Mouse (Mus musculus) MEL (cell line): Measurements from ENCODE around the gene Pi4ka. TPM values are rescaled to one million over a fixed set of nuclear protein-coding genes. Genes with fewer than 3 reads are reported as not detected.

Experiments
- DNase-seq: peaks from one replicate; pipeline ENCODE4 v3.0.0; 2011; ENCODE audit warnings: low read depth, low spot score
- H3K27ac ChIP-seq: 2 replicates; pipeline ENCODE4 v1.5.1; 2012; ENCODE audit warnings: low read depth, mild to moderate bottlenecking, control low read depth, low read length, moderate library complexity; ENCODE audit not compliant: control insufficient read depth
- H3K27me3 ChIP-seq, 2 experiments: fragments of 150-350 bp in 1 of 2; sonication (generic) in 1 of 2; 2 replicates each; pipeline ENCODE4 v1.6.1; 2012; ENCODE audit warnings: low read length in 2 of 2, mild to moderate bottlenecking in 2 of 2, improper control_type of control experiment in 1 of 2, moderate library complexity in 1 of 2; ENCODE audit not compliant: insufficient read depth in 2 of 2, control insufficient read depth in 1 of 2
- H3K36me3 ChIP-seq, 2 experiments: 2 replicates each; pipeline ENCODE4 v1.6.1; 2012 to 2014; ENCODE audit warnings: low read length in 2 of 2, improper control_type of control experiment in 1 of 2, inconsistent platforms in 1 of 2, mild to moderate bottlenecking in 1 of 2; ENCODE audit not compliant: insufficient read depth in 2 of 2, control insufficient read depth in 1 of 2
- H3K4me1 ChIP-seq, 2 experiments: fragments of 150-350 bp in 1 of 2; sonication (generic) in 1 of 2; 2 replicates each; pipeline ENCODE4 v1.6.1; 2012; ENCODE audit warnings: low read length in 2 of 2, improper control_type of control experiment in 1 of 2, mild to moderate bottlenecking in 1 of 2; ENCODE audit not compliant: insufficient read depth in 2 of 2, control insufficient read depth in 1 of 2
- H3K4me3 ChIP-seq, 2 experiments: fragments of 150-350 bp in 1 of 2; sonication (generic) in 1 of 2; 2 replicates each; pipeline ENCODE4 v1.5.1; 2012; ENCODE audit warnings: low read depth in 2 of 2, low read length in 2 of 2, mild to moderate bottlenecking in 2 of 2, moderate library complexity in 2 of 2, control low read depth in 1 of 2, improper control_type of control experiment in 1 of 2; ENCODE audit not compliant: control insufficient read depth in 1 of 2, insufficient read depth in 1 of 2
- H3K79me2 ChIP-seq: 2 replicates; pipeline ENCODE4 v1.6.1; 2012; ENCODE audit warnings: mild to moderate bottlenecking, low read length, moderate library complexity; ENCODE audit not compliant: control insufficient read depth, poor library complexity, insufficient read depth
- H3K9ac ChIP-seq: 2 replicates; pipeline ENCODE4 v1.6.1; 2012; ENCODE audit warnings: low read depth, mild to moderate bottlenecking, control low read depth, low read length, moderate library complexity; ENCODE audit not compliant: control insufficient read depth, poor library complexity, severe bottlenecking
- H3K9me3 ChIP-seq: fragments of 150-350 bp; sonication (generic); replicated peaks from 2 replicates; pipeline ENCODE4 v1.6.1; 2012; ENCODE audit warnings: mild to moderate bottlenecking, low read length, improper control_type of control experiment, moderate library complexity; ENCODE audit not compliant: insufficient read depth
- BHLHE40 ChIP-seq: IDR thresholded peaks from 2 replicates; pipeline ENCODE4 v1.6.1; 2012; ENCODE audit warnings: low read depth, mild to moderate bottlenecking, inconsistent platforms, low read length, improper control_type of control experiment, borderline replicate concordance
- CHD2 ChIP-seq: IDR thresholded peaks from 2 replicates; pipeline ENCODE4 v1.6.1; 2011; ENCODE audit warnings: low read length, improper control_type of control experiment
- E2F4 ChIP-seq: IDR thresholded peaks from 2 replicates; pipeline ENCODE4 v1.6.1; 2011; ENCODE audit warnings: low read depth, low read length, improper control_type of control experiment, borderline replicate concordance
- EP300 ChIP-seq, 2 experiments: IDR thresholded peaks; 2 replicates each; pipeline ENCODE4 v1.6.1; 2011; ENCODE audit warnings: improper control_type of control experiment in 2 of 2, low read length in 2 of 2, low read depth in 1 of 2, mild to moderate bottlenecking in 1 of 2
- ETS1 ChIP-seq: IDR thresholded peaks from 2 replicates; pipeline ENCODE4 v1.6.1; 2012; ENCODE audit warnings: low read depth, mild to moderate bottlenecking, inconsistent platforms, low read length, improper control_type of control experiment, moderate library complexity
- GABPA ChIP-seq: IDR thresholded peaks from 2 replicates; pipeline ENCODE4 v1.6.1; 2012; ENCODE audit warnings: low read depth, mild to moderate bottlenecking, inconsistent platforms, low read length, improper control_type of control experiment, moderate library complexity
- GATA1 ChIP-seq: IDR thresholded peaks from 2 replicates; pipeline ENCODE4 v1.6.1; 2011; ENCODE audit warnings: low read depth, low read length, improper control_type of control experiment
- HCFC1 ChIP-seq: IDR thresholded peaks from 2 replicates; pipeline ENCODE4 v1.6.1; 2012; ENCODE audit warnings: low read depth, mild to moderate bottlenecking, inconsistent platforms, low read length, improper control_type of control experiment, moderate library complexity
- JUND ChIP-seq: IDR thresholded peaks from 2 replicates; pipeline ENCODE4 v1.6.1; 2011; ENCODE audit warnings: low read depth, mild to moderate bottlenecking, improper control_type of control experiment, low read length
- MAX ChIP-seq: IDR thresholded peaks from 2 replicates; pipeline ENCODE4 v1.6.1; 2011; ENCODE audit warnings: low read length, improper control_type of control experiment
- MAZ ChIP-seq: IDR thresholded peaks from 2 replicates; pipeline ENCODE4 v1.6.1; 2012; ENCODE audit warnings: low read depth, mild to moderate bottlenecking, inconsistent platforms, low read length, improper control_type of control experiment
- MEF2A ChIP-seq: IDR thresholded peaks from 2 replicates; pipeline ENCODE4 v1.6.1; 2014; ENCODE audit warnings: low read depth, mild to moderate bottlenecking, inconsistent platforms, low read length, improper control_type of control experiment; ENCODE audit not compliant: poor library complexity, insufficient replicate concordance, severe bottlenecking; ENCODE audit errors: extremely low read depth
- MYB ChIP-seq: IDR thresholded peaks from 2 replicates; pipeline ENCODE4 v1.6.1; 2011; ENCODE audit warnings: mild to moderate bottlenecking, low read depth, low read length, improper control_type of control experiment
- MYC ChIP-seq: IDR thresholded peaks from 2 replicates; pipeline ENCODE4 v1.6.1; 2011; ENCODE audit warnings: low read depth, mild to moderate bottlenecking, low read length, improper control_type of control experiment, moderate library complexity
- NELFE ChIP-seq: IDR thresholded peaks from 2 replicates; pipeline ENCODE4 v1.6.1; 2011; ENCODE audit warnings: low read depth, low read length, improper control_type of control experiment
- NRF1 ChIP-seq: IDR thresholded peaks from 2 replicates; pipeline ENCODE4 v1.6.1; 2014; ENCODE audit warnings: low read depth, mild to moderate bottlenecking, inconsistent platforms, low read length, improper control_type of control experiment, moderate library complexity; ENCODE audit not compliant: poor library complexity, insufficient read depth, severe bottlenecking
- POLR2A ChIP-seq, 2 experiments: IDR thresholded peaks; 2 replicates each; pipeline ENCODE4 v1.6.1; 2011 to 2012; ENCODE audit warnings: low read length in 2 of 2, mild to moderate bottlenecking in 2 of 2, control low read depth in 1 of 2, improper control_type of control experiment in 1 of 2, low read depth in 1 of 2, moderate library complexity in 1 of 2; ENCODE audit not compliant: control insufficient read depth in 1 of 2, insufficient read depth in 1 of 2, poor library complexity in 1 of 2
- POLR2AphosphoS2 ChIP-seq: IDR thresholded peaks from 2 replicates; pipeline ENCODE4 v1.6.1; 2011; ENCODE audit warnings: low read length, improper control_type of control experiment
- POLR2AphosphoS5 ChIP-seq: IDR thresholded peaks from 2 replicates; pipeline ENCODE4 v1.6.1; 2012; ENCODE audit warnings: low read depth, borderline replicate concordance, mild to moderate bottlenecking, inconsistent platforms, low read length, moderate library complexity, mixed read lengths
- RCOR1 ChIP-seq: IDR thresholded peaks from 2 replicates; pipeline ENCODE4 v1.6.1; 2012; ENCODE audit warnings: low read depth, mild to moderate bottlenecking, inconsistent platforms, low read length, improper control_type of control experiment
- SIN3A ChIP-seq: IDR thresholded peaks from 2 replicates; pipeline ENCODE4 v1.6.1; 2012; ENCODE audit warnings: low read length, improper control_type of control experiment, inconsistent platforms
- SMC3 ChIP-seq: IDR thresholded peaks from 2 replicates; pipeline ENCODE4 v1.6.1; 2011; ENCODE audit warnings: low read depth, low read length, improper control_type of control experiment
- TAL1 ChIP-seq: IDR thresholded peaks from 2 replicates; pipeline ENCODE4 v1.6.1; 2012; ENCODE audit warnings: mild to moderate bottlenecking, inconsistent platforms, low read length, moderate library complexity, mixed read lengths
- TBP ChIP-seq: IDR thresholded peaks from 2 replicates; pipeline ENCODE4 v1.8.0; 2011; ENCODE audit warnings: low read depth, low read length, improper control_type of control experiment
- TCF12 ChIP-seq: IDR thresholded peaks from 2 replicates; pipeline ENCODE4 v1.6.1; 2014; ENCODE audit warnings: low read depth, mild to moderate bottlenecking, inconsistent platforms, low read length, improper control_type of control experiment, moderate library complexity
- UBTF ChIP-seq: IDR thresholded peaks from 2 replicates; pipeline ENCODE4 v1.6.1; 2012; ENCODE audit warnings: low read depth, mild to moderate bottlenecking, inconsistent platforms, low read length, improper control_type of control experiment, moderate library complexity, borderline replicate concordance; ENCODE audit not compliant: insufficient read depth
- ZC3H11A ChIP-seq: IDR thresholded peaks from 2 replicates; pipeline ENCODE4 v1.6.1; 2012; ENCODE audit warnings: low read depth, mild to moderate bottlenecking, inconsistent platforms, low read length, improper control_type of control experiment
- ZKSCAN1 ChIP-seq: IDR thresholded peaks from 2 replicates; pipeline ENCODE4 v1.6.1; 2012; ENCODE audit warnings: low read depth, mild to moderate bottlenecking, inconsistent platforms, low read length, improper control_type of control experiment, moderate library complexity
- ZNF384 ChIP-seq: IDR thresholded peaks from 2 replicates; pipeline ENCODE4 v1.6.1; 2012; ENCODE audit warnings: low read depth, mild to moderate bottlenecking, inconsistent platforms, low read length, improper control_type of control experiment
- polyA plus RNA-seq, 2 experiments: library from polyadenylated mRNA; stranded (reverse) in 1 of 2; unstranded in 1 of 2; fragments of >175 nt in 1 of 2; fragments of >200 nt in 1 of 2; gene quantifications; 2 replicates each; pipeline versions ENCODE4 v1.2.1 to v1.2.4; 2012; ENCODE audit warnings: low replicate concordance in 2 of 2, low read depth in 1 of 2; ENCODE audit not compliant: insufficient read length in 2 of 2, insufficient read depth in 1 of 2, missing spikeins in 1 of 2
- total RNA-seq: library from RNA; depleted of rRNA; stranded (reverse); fragments of 300-350 nt; gene quantifications from 2 replicates; pipeline ENCODE4 v1.2.3, GENCODE M21; 2012

Gene Pi4ka
- total and polyA plus RNA-seq, 3 experiments: 25.0 to 286 (median 73.1) TPM

- TF ChIP-seq MYB (no peak), MAX (no peak), RCOR1 (no peak), HCFC1 (peak; percentile 23; the same call in 1 of the 2 replicates), ZNF384 (peak; percentile 56), ZKSCAN1 (no peak), TAL1 (no peak), POLR2AphosphoS2 (no peak), ETS1 (no peak; the same call in 1 of the 2 replicates), E2F4 (no peak), BHLHE40 (no peak), NELFE (no peak), MYC (0 out of 2 replicates have a peak, but pooled peaks have one; percentile 66), GATA1 (no peak), POLR2AphosphoS5 (no peak), MAZ (no peak), TBP (peak; percentile 98), JUND (no peak), NRF1 (no peak), CHD2 (no peak), UBTF (no peak), MEF2A (no peak), GABPA (no peak), SIN3A (no peak), SMC3 (peak; percentile 93), ZC3H11A (peak; percentile 97)
Measured at GRCm38 (mm10) chr16:17271124-17271523, 135.0 kb downstream of the Pi4ka start (continued).

- Histone ChIP-seq H3K9me3 (no peaks in the 10 kb centered on the region), H3K4me3 (no peak overlapping the region), H3K79me2 (no peaks in the 10 kb centered on the region; the same call in 1 of the 2 replicates), H3K36me3 (peaks cover 0 to 12% of the 10 kb centered on the region in 2 experiments; a peak in 2 of 4 replicates), H3K9ac (no peak overlapping the region), H3K4me1 (peaks cover 4 to 22% of the 10 kb centered on the region in 2 experiments), H3K27me3 (no peaks in the 10 kb centered on the region), H3K27ac (0 out of 2 replicates have a peak overlapping the region, but pooled peaks have one; percentile 11)
- peak; percentile 53 for DNase-seq
- peak; percentile 47; the same call in 1 of the 2 replicates for TF ChIP-seq GATA1
- peak; percentile 71 for TF ChIP-seq TCF12
- 0 out of 4 replicates have a peak, but pooled peaks of 1 of the 2 experiments have one; percentile 10 for TF ChIP-seq EP300 (IDR thresholded peaks at IDR 0.05; ENCODE audit: low read depth in 1 of 2, low read length in 2 of 2)
- no peak for TF ChIP-seq POLR2A (IDR thresholded peaks at IDR 0.05; ENCODE audit: control insufficient read depth in 1 of 2, insufficient read depth in 1 of 2, low read depth in 1 of 2, low read length in 2 of 2, poor library complexity in 1 of 2)
Measured at GRCm38 (mm10) chr16:17269872-17270271, 136.2 kb downstream of the Pi4ka start.
